Mouse (Mus musculus) common myeloid progenitor, adult 5-6 weeks (primary cell): Measurements from ENCODE around the gene Olfr1413. TPM values are rescaled to one million over a fixed set of nuclear protein-coding genes. Genes with fewer than 3 reads are reported as not detected.
A peak's percentile ranks its signal among the peaks of the same experiment; 100 is the strongest.

Source experiments
- ATAC-seq: replicated peaks from 2 replicates; pipeline ENCODE4 v1.8.0; 2016; ENCODE audit warnings: low read depth, mild to moderate bottlenecking, moderate TSS enrichment, inconsistent platforms; ENCODE audit not compliant: poor library complexity, severe bottlenecking
- total RNA-seq: library from RNA; stranded (forward); fragments of 200-1000, 187-1606 nt; gene quantifications from 2 replicates; pipeline ENCODE4 v1.2.3, GENCODE M21; 2017

The Olfr1413 gene
- not detected in 2 replicates for total RNA-seq

DNA sequence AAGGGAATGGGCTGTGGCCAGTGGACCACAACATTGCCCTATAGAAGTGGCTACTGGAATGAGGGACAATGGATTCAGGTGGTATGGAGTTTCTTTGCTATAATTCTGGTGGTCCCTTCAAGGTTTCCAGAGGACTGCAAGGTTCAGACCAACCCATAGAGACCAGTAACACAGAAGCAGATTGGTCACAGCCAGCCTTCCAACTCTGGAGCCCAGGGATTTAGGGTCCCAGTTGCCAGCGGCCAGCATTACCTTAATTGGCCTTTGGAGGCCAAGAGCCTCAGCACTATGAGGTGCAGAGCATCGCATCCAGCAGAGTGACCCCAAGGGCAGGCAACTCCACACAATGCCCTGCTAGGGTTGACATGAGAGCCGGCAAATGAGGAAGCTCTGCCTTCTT lies at the start of gene Olfr1413:
Gene Olfr1413 (plus strand): TSS at position 301 of the 400 bp plus-strand sequence.
- no peak for ATAC-seq

DNA sequence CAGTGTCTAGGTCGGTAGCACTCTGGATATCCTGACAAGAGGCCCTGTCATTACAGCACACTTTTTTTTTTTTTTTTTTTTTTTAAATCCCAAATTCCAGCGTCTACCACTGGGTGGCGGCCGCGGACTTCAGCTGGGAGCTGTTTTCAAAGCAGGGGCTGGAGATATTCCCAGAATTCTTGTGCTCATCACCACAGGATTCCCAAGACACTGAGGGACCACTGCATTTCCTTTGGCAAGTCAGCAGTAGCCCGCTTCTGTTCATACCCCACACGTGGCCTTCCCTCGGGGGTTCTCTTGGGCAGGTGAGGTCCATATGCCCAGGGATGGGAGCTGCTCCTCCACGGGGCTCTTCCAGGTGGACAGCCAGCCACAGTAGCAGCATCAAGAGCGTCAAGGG lies 49.7 kb upstream of the Olfr1413 start:
- peak; percentile 42; the same call in 1 of the 2 replicates for ATAC-seq

DNA sequence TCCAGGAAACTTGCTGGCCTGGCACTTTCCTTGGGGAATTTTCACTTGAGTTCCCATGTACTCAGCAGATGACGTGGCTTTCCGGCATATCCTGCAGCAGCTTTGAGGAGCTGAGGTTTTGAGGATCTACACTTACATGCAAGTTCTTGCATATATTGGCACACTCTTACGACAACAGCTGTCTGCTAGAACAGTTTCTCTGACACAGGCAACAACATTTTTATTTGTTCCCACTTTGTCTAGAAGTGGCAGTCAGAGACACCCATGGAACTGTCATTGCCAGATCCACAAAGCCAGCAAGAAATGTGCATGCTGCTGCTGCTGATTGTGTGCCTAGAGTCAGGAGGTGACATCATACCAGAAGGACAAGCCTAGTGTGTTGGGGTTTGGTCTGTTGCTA lies 47.4 kb upstream of the Olfr1413 start:
- no peak for ATAC-seq

DNA sequence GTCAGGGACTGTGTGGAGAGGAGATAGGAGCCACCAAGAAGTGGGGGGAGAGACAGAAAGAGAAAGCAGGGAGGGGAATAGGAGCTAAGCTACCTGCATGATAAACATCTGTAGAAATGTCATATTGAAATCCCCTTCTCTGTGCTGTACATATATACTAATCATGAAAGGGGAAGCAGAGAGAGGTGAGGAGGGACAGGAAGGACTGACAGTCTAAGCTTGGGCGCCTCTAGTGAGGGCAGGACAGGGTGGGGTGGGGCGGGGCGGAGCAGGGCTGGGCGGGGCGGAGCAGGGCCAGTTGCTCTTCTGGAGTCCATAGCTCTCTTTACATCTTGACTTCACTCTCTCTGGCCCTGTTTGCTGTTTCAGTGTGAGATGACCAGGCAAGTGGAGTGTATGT lies 34.1 kb upstream of the Olfr1413 start:
- ATAC-seq = peak; percentile 74

DNA sequence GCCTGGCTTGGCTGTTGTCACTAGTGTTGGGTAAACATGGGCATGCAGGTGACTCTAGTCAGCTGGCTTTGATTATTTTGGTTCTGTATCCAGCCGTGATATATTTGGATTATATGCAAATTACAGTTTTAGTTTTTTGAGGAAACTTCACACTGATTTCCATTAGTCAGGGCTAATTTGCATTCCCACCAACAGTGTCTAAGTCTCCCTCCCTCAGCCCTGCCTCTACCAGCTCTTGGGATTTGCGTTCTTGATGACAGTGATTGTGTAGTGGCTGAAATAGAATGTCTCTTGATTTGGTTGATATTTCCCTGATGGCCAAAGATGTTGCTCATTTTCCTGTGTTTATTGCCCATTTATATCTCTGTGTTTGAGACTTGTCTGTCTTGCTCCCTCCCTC lies 32.1 kb upstream of the Olfr1413 start:
- ATAC-seq = no peak

DNA sequence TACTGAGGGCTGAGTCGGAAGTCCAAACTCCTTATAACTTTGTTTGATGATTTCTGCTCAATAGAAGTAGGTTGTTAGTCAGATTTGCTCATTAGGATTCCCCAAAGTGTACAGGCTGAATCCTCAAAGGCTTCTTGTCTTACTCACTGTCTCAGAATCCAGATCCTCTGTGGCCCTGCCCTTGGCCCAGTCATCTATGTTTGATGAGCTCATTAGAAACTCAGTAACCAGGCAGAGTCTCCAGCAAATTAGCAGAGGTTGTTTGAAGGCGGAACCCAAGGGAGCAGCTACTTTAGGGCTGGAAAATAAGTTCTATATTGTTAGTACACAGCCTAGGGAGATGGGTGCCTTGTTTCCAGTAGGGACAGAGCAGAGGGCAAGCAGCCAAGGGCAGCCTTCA lies 25.2 kb upstream of the Olfr1413 start:
- no peak for ATAC-seq

DNA sequence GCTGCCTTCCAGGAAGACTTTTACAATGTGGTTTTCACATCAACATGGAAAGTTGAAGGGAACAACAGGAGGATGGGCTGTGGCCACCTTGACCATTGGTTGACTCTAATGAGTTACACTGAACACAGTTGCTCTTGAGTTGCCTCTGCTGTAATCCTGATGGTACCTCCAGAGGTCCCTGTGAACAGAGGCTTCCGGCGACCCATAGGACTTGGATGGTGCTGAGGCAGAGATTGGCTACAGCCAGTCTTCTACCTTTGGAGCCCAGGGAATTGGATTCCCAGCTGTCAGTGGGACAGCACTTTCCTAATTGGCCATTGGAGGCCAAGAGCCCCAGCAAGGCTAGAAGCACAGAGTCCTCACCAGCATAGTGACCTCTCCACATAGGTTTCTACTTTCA lies 14.4 kb downstream of the Olfr1413 start, which contains the start of gene Olfr1412:
Gene Olfr1412 (plus strand): TSS at position 301 of the 400 bp plus-strand sequence.
- ATAC-seq = no peak

DNA sequence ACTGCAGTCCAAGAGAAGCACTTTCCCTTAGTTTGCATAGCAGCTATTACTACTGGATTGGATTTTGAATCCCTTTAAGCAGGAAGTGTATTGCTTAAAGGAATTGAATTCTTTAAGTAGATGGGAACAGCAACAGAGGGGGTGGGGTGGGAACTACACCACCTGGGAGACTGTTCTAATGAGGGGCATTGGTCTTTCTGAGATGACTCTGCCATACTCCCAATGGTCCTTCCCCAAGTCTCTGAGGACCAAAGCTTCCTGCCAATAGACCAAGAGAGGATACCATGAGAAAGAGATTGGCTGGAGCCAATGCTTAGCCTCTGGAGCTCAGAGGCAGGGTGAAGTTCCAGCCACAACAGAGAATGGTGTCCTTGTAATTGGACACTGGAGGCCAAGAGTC lies 23.0 kb downstream of the Olfr1413 start, which contains the start of gene Olfr1411:
Gene Olfr1411 (plus strand): TSS at position 301 of the 400 bp plus-strand sequence.
- no peak for ATAC-seq

DNA sequence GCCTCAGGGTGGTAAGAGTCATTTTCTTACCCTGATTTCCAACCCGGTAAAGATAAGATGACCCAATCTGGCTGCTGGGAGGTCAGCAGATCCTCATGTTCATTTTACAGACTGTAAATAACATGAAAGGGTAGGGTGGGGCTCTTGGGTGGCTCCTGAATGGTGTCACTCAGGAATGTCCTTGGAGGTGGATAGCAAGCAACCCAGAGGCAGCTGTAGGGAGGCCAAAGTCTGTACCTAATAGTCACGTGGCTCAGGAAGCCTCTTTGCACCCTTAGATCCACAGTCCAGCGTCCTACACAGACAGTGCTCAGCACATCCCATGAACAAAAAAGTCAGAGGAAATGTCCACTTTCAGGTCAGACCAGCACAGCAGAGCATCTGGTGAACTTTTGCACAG lies 24.9 kb downstream of the Olfr1413 start:
- ATAC-seq = no peak

DNA sequence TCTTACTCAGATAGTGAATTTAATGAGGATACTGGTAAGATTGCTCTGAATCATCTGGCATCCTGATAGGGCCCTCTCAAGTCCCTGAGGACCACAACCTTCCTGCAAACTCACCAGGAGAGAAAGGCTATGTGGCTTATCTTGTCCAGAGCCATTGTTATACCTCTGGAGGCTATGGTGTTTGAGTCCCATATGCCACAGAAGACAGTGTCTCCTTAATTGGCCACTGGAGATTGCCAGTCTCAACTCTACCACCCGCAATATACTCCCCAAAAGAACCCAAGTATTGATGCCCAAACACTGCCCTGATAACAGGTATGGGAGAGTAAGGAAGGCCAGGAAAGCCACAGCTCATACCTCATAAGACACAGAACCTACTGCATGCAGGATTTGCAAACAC lies 34.4 kb downstream of the Olfr1413 start, which contains the start of gene Olfr1410:
Gene Olfr1410 (plus strand): TSS at position 301 of the 400 bp plus-strand sequence.
- ATAC-seq = no peak

DNA sequence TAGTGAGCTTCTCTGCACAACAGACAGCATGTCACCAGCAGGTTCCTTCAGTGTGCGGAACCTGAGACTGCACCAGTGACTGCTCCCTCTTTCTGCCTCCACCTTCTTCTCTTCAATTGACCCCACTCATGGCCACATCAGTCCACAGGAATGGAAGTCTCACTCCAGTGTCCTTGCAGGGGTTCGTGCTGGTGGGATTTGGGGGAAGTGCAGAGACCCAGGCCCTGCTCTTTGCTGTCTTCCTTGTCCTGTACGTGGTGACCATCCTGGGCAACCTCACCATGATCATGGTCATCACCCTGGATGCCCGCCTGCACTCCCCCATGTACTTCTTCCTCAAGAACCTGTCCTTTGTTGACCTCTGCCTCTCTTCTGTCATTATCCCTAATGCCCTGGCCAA lies 36.6 kb downstream of the Olfr1413 start:
- no peak for ATAC-seq

DNA sequence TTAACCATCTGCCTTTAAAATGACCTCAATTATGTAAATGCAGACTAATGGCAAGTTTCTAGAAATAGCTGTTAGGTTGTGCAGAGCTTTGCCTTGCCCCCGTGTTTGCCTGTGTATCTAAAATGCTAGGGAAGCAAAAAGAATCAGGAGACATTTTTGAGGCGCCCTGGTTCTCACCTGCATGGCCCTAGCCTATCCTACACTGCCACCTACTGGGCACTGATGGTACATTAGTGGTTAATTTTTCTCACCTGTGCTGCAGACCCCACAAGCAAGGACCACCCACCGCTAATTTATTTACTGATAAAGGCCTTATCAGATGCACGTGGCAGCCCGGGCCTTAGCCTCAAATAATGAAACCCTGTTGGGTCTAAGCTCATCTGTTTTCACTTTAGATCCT lies 39.9 kb downstream of the Olfr1413 start:
- peak; percentile 74; the same call in 1 of the 2 replicates for ATAC-seq

DNA sequence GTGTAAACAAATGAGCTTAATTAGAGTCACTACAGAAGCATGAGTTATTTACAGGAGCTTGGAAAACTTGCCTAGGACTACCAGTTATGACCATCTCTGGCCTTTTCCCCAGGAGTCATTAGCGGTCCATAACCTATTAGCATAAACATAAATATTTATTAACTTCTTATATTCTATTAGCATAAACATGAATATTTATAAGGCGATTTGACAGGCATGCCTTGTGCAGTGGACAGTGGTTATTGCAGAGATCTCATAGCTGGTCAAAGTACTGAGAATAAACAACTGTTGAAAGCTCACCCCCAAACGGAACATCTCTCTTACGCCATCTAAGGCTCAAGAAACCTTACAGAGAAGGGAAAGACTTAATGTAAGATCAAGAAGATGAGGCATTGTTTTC lies 42.1 kb downstream of the Olfr1413 start:
- no peak for ATAC-seq

DNA sequence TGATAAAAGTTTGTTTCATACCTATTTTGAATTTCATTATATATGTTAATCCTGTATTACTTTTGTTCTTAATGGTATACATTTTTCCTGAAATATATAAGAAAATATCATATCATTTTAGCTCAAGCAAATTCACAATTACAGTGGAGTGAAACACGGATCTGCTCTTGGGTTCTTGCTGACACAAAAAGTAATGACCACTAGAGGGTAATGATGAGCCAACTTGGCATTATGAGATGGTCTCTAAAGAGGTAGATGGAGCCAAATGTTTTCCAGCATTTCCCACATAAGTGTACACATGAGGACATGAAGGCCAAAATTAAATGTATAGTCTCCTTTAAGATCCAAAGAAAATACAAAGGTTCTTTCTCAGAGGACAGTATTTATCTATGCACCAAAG lies 43.4 kb downstream of the Olfr1413 start:
- ATAC-seq = 0 out of 2 replicates have a peak, but pooled peaks have one; percentile 35

DNA sequence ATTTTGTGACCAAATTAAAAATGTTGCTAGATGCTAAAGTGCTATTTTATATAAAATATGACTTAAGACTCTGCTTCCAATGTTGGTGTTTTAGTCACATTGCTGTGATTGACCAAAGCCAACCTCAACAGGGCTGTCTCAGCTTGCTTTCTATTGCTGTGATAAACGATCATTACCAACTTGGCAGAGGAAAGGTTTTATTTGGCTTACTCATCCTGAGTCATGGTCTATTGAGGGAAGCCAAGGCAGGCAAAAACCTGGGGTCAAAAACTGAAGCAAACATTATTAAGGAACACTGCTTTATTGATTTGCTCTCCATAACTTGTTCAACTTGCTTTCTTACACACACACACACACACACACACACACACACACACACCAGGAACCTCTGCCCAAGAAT lies 44.9 kb downstream of the Olfr1413 start:
- no peak for ATAC-seq

DNA sequence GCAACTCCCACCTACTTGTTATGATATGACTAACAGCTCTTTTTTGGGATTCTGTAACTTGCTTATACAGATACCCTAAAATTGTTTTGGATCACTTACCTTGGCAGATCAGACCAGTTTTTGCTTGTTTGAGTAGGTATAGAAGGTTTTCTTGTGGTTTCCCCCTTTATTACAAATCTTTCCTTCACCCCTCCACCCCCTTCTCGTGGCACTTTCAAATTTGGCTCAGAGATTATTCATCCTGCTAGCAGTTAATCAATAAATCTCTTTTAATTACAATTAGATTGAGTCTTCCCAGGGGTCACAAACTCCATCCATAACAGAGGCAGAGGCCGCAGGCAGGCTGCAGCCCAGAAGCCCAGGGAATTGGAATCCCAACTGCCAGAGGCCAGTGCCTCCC lies 46.4 kb downstream of the Olfr1413 start, which contains the start of gene Olfr12:
Gene Olfr12 (plus strand): TSS at position 301 of the 400 bp plus-strand sequence.
- no peak for ATAC-seq

DNA sequence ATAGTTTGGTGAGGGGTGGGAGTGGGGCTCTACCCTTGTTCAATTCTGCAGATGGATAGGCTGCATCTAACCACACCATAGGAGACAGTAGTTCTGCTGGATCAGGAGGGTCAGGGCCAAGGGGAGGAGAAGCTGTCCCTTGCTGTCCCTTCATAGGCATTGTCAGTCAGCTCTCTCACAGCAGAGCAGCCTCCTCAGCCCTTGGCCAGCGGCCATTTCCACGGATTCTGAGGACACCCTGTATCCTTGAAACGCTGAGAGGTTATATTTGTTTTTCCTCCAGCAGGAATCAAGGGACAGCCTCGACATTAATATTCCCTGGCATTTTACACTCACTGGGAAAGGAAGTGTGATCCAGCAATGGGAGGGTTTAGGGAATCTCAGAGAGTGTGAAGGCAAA lies 47.2 kb downstream of the Olfr1413 start:
- ATAC-seq = no peak

Other genes starting within 250 kb of the Olfr1413 start
- 93.3 and 103 TPM in 2 replicates for gene Ndufa10, start 97.5 kb upstream of the Olfr1413 start, total RNA-seq
- gene Olfr1416, start 86.2 kb upstream of the Olfr1413 start, total RNA-seq = not detected in 2 replicates
- not detected in 2 replicates for gene Olfr1415, start 75.2 kb upstream of the Olfr1413 start, total RNA-seq
- not detected in 2 replicates for gene Olfr1414, start 52.7 kb upstream of the Olfr1413 start, total RNA-seq
- not detected in 2 replicates for gene Olfr1412, start 14.5 kb downstream of the Olfr1413 start, total RNA-seq
- gene Olfr1411, start 23.1 kb downstream of the Olfr1413 start, total RNA-seq = not detected in 2 replicates
- not detected in 2 replicates for gene Olfr1410, start 34.5 kb downstream of the Olfr1413 start, total RNA-seq
- not detected in 2 replicates for gene Olfr12, start 46.5 kb downstream of the Olfr1413 start, total RNA-seq
- gene Cops9, start 70.7 kb downstream of the Olfr1413 start, total RNA-seq = 124 and 156 TPM in 2 replicates
- 6.0 and 8.2 TPM in 2 replicates for gene Otos, start 77.5 kb downstream of the Olfr1413 start, total RNA-seq